Mouse (Mus musculus) E14TG2a.4 (cell line): ENCODE data around the gene Prr13.

Experiments used
- CTCF ChIP-seq: conservative IDR thresholded peaks from 2 replicates; pipeline ENCODE4 v1.5.1; 2014; ENCODE audit warnings: low read length
- NANOG ChIP-seq: IDR thresholded peaks from 2 replicates; pipeline ENCODE4 v1.6.1; 2014; ENCODE audit warnings: borderline replicate concordance, low read length, mixed read lengths
- POU5F1 ChIP-seq: IDR thresholded peaks from 2 replicates; pipeline ENCODE4 v1.6.1; 2014; ENCODE audit warnings: low read length, borderline replicate concordance

DNA sequence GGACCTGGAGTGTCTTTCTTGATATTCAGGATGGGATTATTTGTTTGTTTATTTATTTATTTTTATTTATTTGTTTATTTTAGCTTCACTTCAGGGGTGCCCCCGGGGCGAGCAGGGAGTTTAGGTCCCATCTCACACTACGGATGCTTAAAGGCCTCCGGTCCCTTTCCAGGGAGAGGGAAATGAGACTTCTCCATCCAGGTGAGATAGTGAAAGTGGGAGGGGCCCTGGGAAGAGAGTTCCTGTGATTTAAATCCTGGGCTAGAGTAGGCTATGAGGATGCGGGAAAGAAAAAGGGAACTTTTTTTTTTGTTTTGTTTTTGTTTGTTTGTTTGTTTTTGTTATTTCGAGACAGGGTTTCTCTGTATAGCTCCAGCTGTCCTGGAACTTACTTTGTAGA, 553 bp downstream of the Prr13 start:
- no peak for TF ChIP-seq CTCF
- TF ChIP-seq POU5F1, result no peak
- TF ChIP-seq NANOG, result no peak
